Mouse (Mus musculus) ovary, postnatal 10 days (tissue): ENCODE measurements around the gene Psmb9.

Source experiments
- DNase-seq: peaks from one replicate; pipeline ENCODE4 v3.0.0; 2022; ENCODE audit warnings: low spot score

Gene Psmb9

GRCm38 (mm10) chr17:34205746-34206176, 18.2 kb upstream of the Psmb9 start:
- no peak for DNase-seq

GRCm38 (mm10) chr17:34205021-34205745, 17.6 kb upstream of the Psmb9 start:
- no peak for DNase-seq

GRCm38 (mm10) chr17:34204303-34205010, 16.9 kb upstream of the Psmb9 start:
- peak; percentile 85 for DNase-seq

GRCm38 (mm10) chr17:34203444-34203843, 15.9 kb upstream of the Psmb9 start, which contains the start of gene Tap2:
TSS of gene Tap2 (plus strand) at chr17:34203527.
- no peak for DNase-seq

DNA sequence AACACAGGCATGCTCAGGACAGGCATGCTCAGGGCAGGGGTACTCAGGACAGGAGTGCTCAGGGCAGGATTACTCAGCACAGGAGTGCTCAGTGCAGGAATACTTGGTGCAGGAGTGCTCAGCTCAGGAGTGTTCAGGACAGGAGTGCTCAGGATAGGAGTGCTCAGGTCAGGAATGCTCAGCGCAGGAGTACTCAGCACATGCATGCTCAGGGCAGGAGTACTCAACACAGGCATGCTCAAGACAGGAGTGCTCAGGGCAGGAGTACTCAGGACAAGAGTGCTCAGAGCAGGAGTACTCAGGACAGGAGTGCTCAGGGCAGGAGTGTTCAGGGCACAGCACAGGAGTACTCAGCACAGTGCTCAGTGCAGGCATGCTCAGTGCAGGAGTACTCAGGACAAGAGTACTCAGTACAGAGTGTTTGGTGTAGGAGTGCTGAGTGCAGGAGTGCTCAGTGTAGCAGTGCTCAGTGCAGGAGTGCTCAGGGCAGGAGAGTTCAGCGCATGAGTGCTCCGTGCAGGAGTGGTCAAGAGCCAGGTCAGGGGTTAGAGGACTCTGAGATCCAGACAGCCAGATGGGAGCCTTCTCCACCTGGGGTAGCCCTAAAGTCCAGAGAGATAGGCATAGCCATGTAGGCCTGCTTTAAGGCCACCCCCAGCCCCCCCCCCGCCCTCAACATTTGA, 15.3 kb upstream of the Psmb9 start:
- no peak for DNase-seq

- no peak for DNase-seq
Measured at GRCm38 (mm10) chr17:34201506-34202055, 14.0 kb upstream of the Psmb9 start.

- DNase-seq, result no peak
Measured at GRCm38 (mm10) chr17:34200772-34201505, 13.4 kb upstream of the Psmb9 start.

DNA sequence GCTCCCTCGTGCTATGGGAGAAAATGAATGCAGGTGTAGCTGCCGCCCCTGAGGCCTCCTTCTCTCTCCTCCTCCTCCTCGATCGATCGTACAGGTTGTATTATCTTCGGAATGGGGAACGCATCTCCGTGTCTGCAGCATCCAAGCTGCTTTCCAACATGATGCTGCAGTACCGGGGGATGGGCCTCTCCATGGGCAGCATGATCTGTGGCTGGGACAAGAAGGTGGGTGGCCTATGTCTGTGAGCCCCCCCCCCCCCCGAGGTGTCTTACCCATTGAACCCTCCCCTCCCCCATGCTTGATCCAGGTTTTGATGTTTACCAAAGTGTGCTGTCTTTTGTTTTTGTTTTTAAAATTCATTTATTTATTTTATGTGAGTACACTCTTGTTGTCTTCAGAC, 12.5 kb upstream of the Psmb9 start:
- DNase-seq, result no peak

DNA sequence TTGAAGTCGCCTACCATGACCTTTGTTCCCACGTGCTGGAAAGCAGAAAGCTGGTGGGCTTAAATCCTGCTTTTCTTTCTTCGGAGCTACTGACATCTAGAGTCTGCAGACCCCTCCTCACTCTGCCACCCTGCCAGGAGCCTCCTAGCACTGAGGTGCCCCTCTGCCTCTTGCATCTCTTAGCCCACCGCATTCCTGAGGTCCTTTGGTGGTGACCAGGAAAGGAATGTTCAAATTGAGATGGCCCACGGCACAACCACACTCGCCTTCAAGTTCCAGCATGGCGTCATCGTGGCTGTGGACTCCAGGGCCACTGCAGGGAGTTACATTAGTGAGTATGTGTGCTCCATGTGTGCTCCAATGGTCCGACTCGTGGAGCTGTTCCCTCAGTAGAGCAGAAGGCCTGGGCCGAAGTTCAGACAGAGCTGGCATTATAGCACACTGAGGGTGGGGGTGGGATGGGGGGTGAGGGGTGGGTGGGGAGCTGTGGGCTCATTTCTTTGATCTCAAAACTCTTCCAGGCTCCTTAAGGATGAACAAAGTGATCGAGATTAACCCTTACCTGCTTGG, 11.6 kb upstream of the Psmb9 start:
- no peak for DNase-seq

DNA sequence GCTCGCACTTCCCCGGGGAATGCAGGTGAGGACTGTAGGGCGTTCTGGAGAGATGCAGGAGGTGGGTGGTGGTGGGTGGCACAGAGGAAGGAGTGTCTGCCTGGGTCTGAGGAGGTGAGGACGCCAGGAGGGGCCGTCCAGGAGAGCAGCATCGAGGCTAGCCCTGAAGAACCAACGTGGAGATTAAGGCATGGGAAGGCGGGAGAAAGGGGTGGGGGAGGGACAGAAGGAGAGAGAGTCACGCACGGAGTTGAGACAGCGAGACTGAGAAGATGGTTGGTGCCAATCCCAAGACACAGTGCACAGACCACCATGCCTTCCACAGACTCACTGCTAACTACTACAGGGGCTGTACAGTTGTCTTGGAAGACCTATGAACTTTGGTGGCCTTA, 11.0 kb upstream of the Psmb9 start:
- no peak for DNase-seq

- no peak for DNase-seq
Measured at GRCm38 (mm10) chr17:34197904-34198520, 10.4 kb upstream of the Psmb9 start.

GRCm38 (mm10) chr17:34196941-34197894, 9.7 kb upstream of the Psmb9 start, which contains the start of gene Psmb8:
TSS of gene Psmb8 (plus strand) at chr17:34197721.
- peak; percentile 74 for DNase-seq

DNA sequence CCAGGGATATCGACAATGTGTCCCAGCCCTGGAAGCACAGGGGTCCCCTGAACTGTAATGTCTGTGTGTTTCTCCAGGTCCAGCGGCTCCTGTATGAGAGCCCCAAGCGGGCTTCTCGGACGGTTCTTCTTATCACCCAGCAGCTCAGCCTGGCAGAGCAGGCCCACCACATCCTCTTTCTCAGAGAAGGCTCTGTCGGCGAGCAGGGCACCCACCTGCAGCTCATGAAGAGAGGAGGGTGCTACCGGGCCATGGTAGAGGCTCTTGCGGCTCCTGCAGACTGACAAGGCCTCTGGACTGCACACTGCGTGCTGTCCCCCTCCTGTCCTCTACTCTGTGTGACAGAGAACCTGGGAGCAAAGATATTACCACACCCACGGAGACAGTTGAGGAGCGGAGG, 8.9 kb upstream of the Psmb9 start:
- DNase-seq, result no peak

DNA sequence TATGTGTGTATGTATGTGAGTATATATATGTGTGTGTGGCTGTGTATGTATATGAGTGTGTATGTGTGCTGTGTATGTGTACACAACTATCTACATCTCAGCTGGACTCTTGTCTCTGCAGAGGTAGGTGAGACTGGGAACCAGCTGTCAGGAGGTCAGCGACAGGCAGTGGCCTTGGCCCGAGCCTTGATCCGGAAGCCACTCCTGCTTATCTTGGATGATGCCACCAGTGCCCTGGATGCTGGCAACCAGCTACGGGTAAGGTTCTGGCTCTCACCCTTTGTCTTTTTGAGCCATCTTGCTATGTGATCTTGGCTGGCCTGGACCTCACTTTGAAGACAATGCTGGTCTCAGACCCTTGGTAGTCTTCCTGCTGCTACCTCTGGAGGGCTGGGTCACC, 7.2 kb upstream of the Psmb9 start:
- no peak for DNase-seq

DNA sequence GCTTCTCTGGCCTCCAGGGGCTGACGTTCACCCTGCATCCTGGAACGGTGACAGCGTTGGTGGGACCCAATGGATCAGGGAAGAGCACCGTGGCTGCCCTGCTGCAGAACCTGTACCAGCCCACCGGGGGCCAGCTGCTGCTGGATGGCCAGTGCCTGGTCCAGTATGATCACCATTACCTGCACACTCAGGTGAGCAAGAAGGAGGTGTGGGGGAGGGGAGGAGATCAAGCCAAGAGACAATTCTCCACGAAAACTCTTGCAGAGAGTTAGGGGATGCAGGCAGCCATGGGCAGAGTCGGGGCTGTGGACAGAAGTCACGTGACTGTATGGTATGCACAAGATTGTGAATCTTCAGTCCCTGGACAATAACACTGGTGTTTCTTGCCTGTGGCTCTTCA, 5.9 kb upstream of the Psmb9 start:
- no peak for DNase-seq

DNA sequence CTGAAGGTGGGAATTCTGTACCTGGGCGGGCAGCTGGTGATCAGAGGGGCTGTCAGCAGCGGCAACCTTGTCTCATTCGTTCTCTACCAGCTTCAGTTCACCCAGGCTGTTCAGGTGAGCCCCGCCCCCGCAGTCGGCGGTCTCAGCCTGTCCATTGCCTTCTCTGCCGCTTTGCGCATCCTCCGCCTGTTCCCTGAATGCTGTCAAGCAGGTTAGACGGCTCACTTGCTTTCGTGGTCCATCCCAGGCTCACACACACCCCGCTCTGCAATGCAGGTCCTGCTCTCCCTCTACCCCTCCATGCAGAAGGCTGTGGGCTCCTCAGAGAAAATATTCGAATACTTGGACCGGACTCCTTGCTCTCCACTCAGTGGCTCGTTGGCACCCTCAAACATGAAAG, 5.3 kb upstream of the Psmb9 start:
- DNase-seq, result no peak

DNA sequence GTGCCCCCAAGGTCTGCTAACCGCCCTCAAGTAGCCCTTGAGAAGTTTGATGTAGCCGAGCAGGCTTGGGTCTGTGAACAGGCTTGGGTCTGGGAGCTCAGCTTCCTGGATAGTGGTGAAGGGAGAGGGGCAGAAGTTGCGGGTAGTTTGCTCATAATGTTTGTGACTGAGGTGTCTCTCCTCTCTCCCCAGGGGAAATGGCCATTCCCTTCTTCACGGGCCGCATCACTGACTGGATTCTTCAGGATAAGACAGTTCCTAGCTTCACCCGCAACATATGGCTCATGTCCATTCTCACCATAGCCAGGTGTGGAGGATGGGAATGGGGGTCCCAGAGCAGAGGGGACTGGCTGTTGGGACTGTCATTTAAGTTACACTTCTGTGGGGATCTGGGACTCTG, 1.4 kb upstream of the Psmb9 start:
- no peak for DNase-seq

- no peak for DNase-seq
Measured at GRCm38 (mm10) chr17:34188010-34188409, 446 bp upstream of the Psmb9 start.

DNA sequence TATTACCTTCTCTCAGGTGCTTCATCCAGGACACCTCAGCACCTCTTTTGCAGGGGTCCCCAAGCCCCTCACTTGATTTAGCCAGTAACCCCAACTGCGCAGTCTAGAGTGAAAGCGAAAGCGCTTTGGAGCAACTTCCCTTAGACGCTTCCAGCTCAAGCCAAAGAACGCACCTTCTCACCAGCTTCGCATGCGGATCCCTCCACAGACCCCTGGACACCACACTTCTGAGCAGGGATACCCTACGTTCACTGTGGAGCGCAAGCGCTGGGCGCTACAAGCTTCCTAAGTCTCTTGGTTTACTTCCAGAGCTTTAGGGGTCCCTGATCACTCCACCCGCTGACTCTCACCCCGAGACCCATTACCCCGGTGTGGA, 691 bp downstream of the Psmb9 start:
- no peak for DNase-seq

- no peak for DNase-seq
Measured at GRCm38 (mm10) chr17:34185526-34185925, 2.0 kb downstream of the Psmb9 start.
